Mouse (Mus musculus) neural tube, embryonic 14.5 days (tissue): ENCODE measurements at regions not wholly inside any gene's neighbourhood (a gene's known extent, or its start where the extent isn't known, plus 50 kb on each side); places are given as distances from the start of the nearest gene placed in this dataset.

ENCODE experiments used
- ATAC-seq: fragments of 200-750 bp; cut with Nextera tagmentation; 2 replicates; pipeline ENCODE4 v1.8.0; 2017; ENCODE audit warnings: low read depth, mild to moderate bottlenecking, moderate TSS enrichment, moderate library complexity
- H3K27ac ChIP-seq: fragments of 300-500 bp; sonication (generic); 2 replicates; pipeline ENCODE4 v1.5.1; 2014; ENCODE audit warnings: low read depth, mild to moderate bottlenecking, control low read depth, low read length, moderate library complexity, mixed read lengths
- H3K27me3 ChIP-seq: fragments of 300-500 bp; sonication (generic); 2 replicates; pipeline ENCODE4 v1.6.1; 2014; ENCODE audit warnings: low read length; ENCODE audit not compliant: control insufficient read depth, insufficient read depth
- H3K36me3 ChIP-seq: fragments of 300-500 bp; sonication (generic); 2 replicates; pipeline ENCODE4 v1.6.1; 2014; ENCODE audit warnings: low read length, mixed read lengths; ENCODE audit not compliant: control insufficient read depth, insufficient read depth
- H3K4me1 ChIP-seq: fragments of 300-500 bp; sonication (generic); 2 replicates; pipeline ENCODE4 v1.6.1; 2014; ENCODE audit warnings: low read length; ENCODE audit not compliant: control insufficient read depth, insufficient read depth
- H3K4me2 ChIP-seq: fragments of 300-500 bp; sonication (generic); 2 replicates; pipeline ENCODE4 v1.6.1; 2014; ENCODE audit warnings: mild to moderate bottlenecking, low read depth, low read length, control low read depth
- H3K4me3 ChIP-seq: fragments of 300-500 bp; sonication (generic); 2 replicates; pipeline ENCODE4 v1.5.1; 2014; ENCODE audit warnings: low read depth, low read length, control low read depth, mixed read lengths
- H3K9ac ChIP-seq: fragments of 300-500 bp; sonication (generic); replicated peaks from 2 replicates; pipeline ENCODE4 v1.6.1; 2014; ENCODE audit warnings: low read depth, mild to moderate bottlenecking, control low read depth, low read length, mixed read lengths
- H3K9me3 ChIP-seq: fragments of 300-500 bp; sonication (generic); 2 replicates; pipeline ENCODE4 v1.6.1; 2016; ENCODE audit warnings: low read length; ENCODE audit not compliant: control insufficient read depth
- WGBS: fragments of 180-500 bp; shearing (Covaris S2); extraction: QIAGEN DNeasy Blood & Tissue Kit; methylation state at CpG from one replicate; pipeline ENCODE4 v1.1.7; 2014; 5-methylcytosine and 5-hydroxymethylcytosine counted together

- H3K4me1 ChIP-seq, result no peaks in the 10 kb centered on the region
- no peak overlapping the region for H3K4me3 ChIP-seq
- peak; percentile 91 for ATAC-seq
- H3K9me3 ChIP-seq, result no peaks in the 10 kb centered on the region
- H3K27me3 ChIP-seq, result no peaks in the 10 kb centered on the region
- H3K36me3 ChIP-seq, result no peaks in the 10 kb centered on the region
- H3K4me2 ChIP-seq, result no peak overlapping the region
- H3K9ac ChIP-seq, result no peak overlapping the region
- H3K27ac ChIP-seq, result no peak overlapping the region
- WGBS, result 48% methylated on average over 8 of the region's 8 CpGs
Measured at GRCm38 (mm10) chr6:95264011-95264869, 57.7 kb upstream of the Gm10234 start.

DNA sequence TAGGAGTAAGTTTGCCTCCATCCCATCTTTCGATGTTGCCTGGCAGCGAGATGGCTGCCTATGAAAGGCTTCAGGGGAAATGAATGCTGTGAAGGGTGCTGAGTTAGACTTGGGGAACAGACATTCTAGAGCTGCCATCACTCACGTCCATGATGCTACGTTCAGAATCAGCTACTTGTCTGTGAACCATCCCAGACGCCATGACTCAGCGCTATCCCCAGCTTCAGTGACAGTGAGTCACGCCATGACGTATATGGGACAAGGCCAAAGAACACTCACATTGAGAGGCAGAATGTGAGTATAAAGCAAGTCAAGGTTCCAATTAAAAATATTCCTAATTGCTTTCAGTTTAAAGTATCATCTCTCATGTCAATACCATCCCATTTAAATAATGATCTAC, 52.4 kb upstream of the Gm10234 start:
- Histone ChIP-seq H3K9me3 (no peaks in the 10 kb centered on the region), H3K9ac (no peak overlapping the region), H3K4me3 (no peak overlapping the region), H3K27me3 (no peaks in the 10 kb centered on the region), H3K27ac (no peak overlapping the region), H3K4me2 (no peak overlapping the region), H3K36me3 (no peaks in the 10 kb centered on the region), H3K4me1 (no peaks in the 10 kb centered on the region)
- no peak for ATAC-seq
- WGBS, result 95% methylated on average over 8 of the region's 8 CpGs
